Mouse (Mus musculus): ENCODE measurements around the gene Adcy5. TPM values are rescaled to one million over a fixed set of nuclear protein-coding genes. Genes with fewer than 3 reads are reported as not detected.

The Adcy5 gene
- polyA plus RNA-seq, 1 experiment from 2014 or later = 1.8 TPM

GRCm38 (mm10) chr16:35224716-35225115 is 70.0 kb downstream of the Adcy5 start:
- Histone ChIP-seq H3K4me1 (replicated peaks; ENCODE audit: control insufficient read depth, insufficient read depth, low read length) (peaks cover 4% of the 10 kb centered on the region; the same call in 1 of the 2 replicates), H3K4me3 (ENCODE audit: low read depth, low read length) (no peak overlapping the region), H3K9me3 (ENCODE audit: control insufficient read depth, low read length) (no peaks in the 10 kb centered on the region), H3K4me2 (ENCODE audit: low read depth, low read length, severe bottlenecking) (no peak overlapping the region), H3K27me3 (ENCODE audit: control insufficient read depth, insufficient read depth, low read length) (no peaks in the 10 kb centered on the region), H3K27ac (ENCODE audit: low read depth, low read length) (no peak overlapping the region), H3K36me3 (ENCODE audit: control insufficient read depth, insufficient read depth, low read length) (no peaks in the 10 kb centered on the region), H3K9ac (ENCODE audit: low read length) (no peak overlapping the region)
- DNase-seq (ENCODE audit: low spot score) (no peak), ATAC-seq (replicated peaks; ENCODE audit: low FRiP score) (no peak)
- WGBS = 90% methylated on average over 14 of the region's 14 CpGs

GRCm38 (mm10) chr16:35229582-35229981 is 74.9 kb downstream of the Adcy5 start:
- H3K4me3 ChIP-seq (ENCODE audit: low read depth, low read length) = no peak overlapping the region
- DNase-seq (ENCODE audit: low spot score) (no peak), ATAC-seq (replicated peaks; ENCODE audit: low FRiP score) (no peak)
- H3K4me2 ChIP-seq (ENCODE audit: low read depth, low read length, severe bottlenecking) = no peak overlapping the region
- peaks cover 5% of the 10 kb centered on the region; the same call in 1 of the 2 replicates for H3K4me1 ChIP-seq (replicated peaks; ENCODE audit: control insufficient read depth, insufficient read depth, low read length)
- H3K9ac ChIP-seq (ENCODE audit: low read length) = peak overlapping the region; percentile 31; the same call in 1 of the 2 replicates
- H3K36me3 ChIP-seq (ENCODE audit: control insufficient read depth, insufficient read depth, low read length) = no peaks in the 10 kb centered on the region
- WGBS = 65% methylated on average over 11 of the region's 11 CpGs
- H3K9me3 ChIP-seq (ENCODE audit: control insufficient read depth, low read length) = no peaks in the 10 kb centered on the region
- no peak overlapping the region for H3K27ac ChIP-seq (ENCODE audit: low read depth, low read length)
- no peaks in the 10 kb centered on the region for H3K27me3 ChIP-seq (ENCODE audit: control insufficient read depth, insufficient read depth, low read length)

- H3K4me2 ChIP-seq (ENCODE audit: low read depth, low read length, severe bottlenecking) = no peak overlapping the region
- H3K4me1 ChIP-seq (replicated peaks; ENCODE audit: control insufficient read depth, insufficient read depth, low read length) = peaks cover 5% of the 10 kb centered on the region; the same call in 1 of the 2 replicates
- H3K9me3 ChIP-seq (ENCODE audit: control insufficient read depth, low read length) = no peaks in the 10 kb centered on the region
- H3K27ac ChIP-seq (ENCODE audit: low read depth, low read length) = no peak overlapping the region
- no peak for DNase-seq (ENCODE audit: low spot score)
- H3K4me3 ChIP-seq (ENCODE audit: low read depth, low read length) = no peak overlapping the region
- no peak overlapping the region for H3K9ac ChIP-seq (ENCODE audit: low read length)
- no peaks in the 10 kb centered on the region for H3K36me3 ChIP-seq (ENCODE audit: control insufficient read depth, insufficient read depth, low read length)
- WGBS = 40% methylated on average over 14 of the region's 14 CpGs
- ATAC-seq (replicated peaks; ENCODE audit: low FRiP score) = no peak
- no peaks in the 10 kb centered on the region for H3K27me3 ChIP-seq (ENCODE audit: control insufficient read depth, insufficient read depth, low read length)
These were observed 77.6 kb downstream of the Adcy5 start for GRCm38 (mm10) chr16:35232153-35232750.

- Histone ChIP-seq H3K4me1 (replicated peaks; ENCODE audit: control insufficient read depth, insufficient read depth, low read length) (peaks cover 5% of the 10 kb centered on the region; the same call in 1 of the 2 replicates), H3K27ac (ENCODE audit: low read depth, low read length) (no peak overlapping the region), H3K4me2 (ENCODE audit: low read depth, low read length, severe bottlenecking) (no peak overlapping the region), H3K27me3 (ENCODE audit: control insufficient read depth, insufficient read depth, low read length) (no peaks in the 10 kb centered on the region), H3K9me3 (ENCODE audit: control insufficient read depth, low read length) (no peaks in the 10 kb centered on the region), H3K9ac (ENCODE audit: low read length) (no peak overlapping the region), H3K36me3 (ENCODE audit: control insufficient read depth, insufficient read depth, low read length) (no peaks in the 10 kb centered on the region), H3K4me3 (ENCODE audit: low read depth, low read length) (no peak overlapping the region)
- ATAC-seq (replicated peaks; ENCODE audit: low FRiP score) = no peak
- WGBS = 85% methylated on average over 4 of the region's 4 CpGs
- no peak for DNase-seq (ENCODE audit: low spot score)
These were observed 78.7 kb downstream of the Adcy5 start for GRCm38 (mm10) chr16:35233329-35233728.

GRCm38 (mm10) chr16:35237091-35237490 is 82.4 kb downstream of the Adcy5 start:
- Histone ChIP-seq H3K9ac (ENCODE audit: low read length) (no peak overlapping the region), H3K36me3 (ENCODE audit: control insufficient read depth, insufficient read depth, low read length) (no peaks in the 10 kb centered on the region), H3K9me3 (ENCODE audit: control insufficient read depth, low read length) (no peaks in the 10 kb centered on the region), H3K27ac (ENCODE audit: low read depth, low read length) (no peak overlapping the region), H3K4me2 (ENCODE audit: low read depth, low read length, severe bottlenecking) (no peak overlapping the region), H3K27me3 (ENCODE audit: control insufficient read depth, insufficient read depth, low read length) (no peaks in the 10 kb centered on the region), H3K4me3 (ENCODE audit: low read depth, low read length) (no peak overlapping the region), H3K4me1 (replicated peaks; ENCODE audit: control insufficient read depth, insufficient read depth, low read length) (no peaks in the 10 kb centered on the region)
- 82% methylated on average over 7 of the region's 7 CpGs for WGBS
- DNase-seq (ENCODE audit: low spot score) = no peak
- ATAC-seq (replicated peaks; ENCODE audit: low FRiP score) = no peak

- 74% methylated on average over 12 of the region's 12 CpGs for WGBS
- H3K4me3 ChIP-seq (ENCODE audit: low read depth, low read length) = no peak overlapping the region
- ATAC-seq (replicated peaks; ENCODE audit: low FRiP score) = no peak
- no peaks in the 10 kb centered on the region for H3K36me3 ChIP-seq (ENCODE audit: control insufficient read depth, insufficient read depth, low read length)
- no peaks in the 10 kb centered on the region for H3K4me1 ChIP-seq (replicated peaks; ENCODE audit: control insufficient read depth, insufficient read depth, low read length)
- DNase-seq (ENCODE audit: low spot score) = no peak
- no peak overlapping the region for H3K4me2 ChIP-seq (ENCODE audit: low read depth, low read length, severe bottlenecking)
- H3K27ac ChIP-seq (ENCODE audit: low read depth, low read length) = no peak overlapping the region
- no peaks in the 10 kb centered on the region for H3K9me3 ChIP-seq (ENCODE audit: control insufficient read depth, low read length)
- no peaks in the 10 kb centered on the region for H3K27me3 ChIP-seq (ENCODE audit: control insufficient read depth, insufficient read depth, low read length)
- H3K9ac ChIP-seq (ENCODE audit: low read length) = no peak overlapping the region
These were observed 84.8 kb downstream of the Adcy5 start for GRCm38 (mm10) chr16:35239318-35239965.

- H3K27me3 ChIP-seq (ENCODE audit: control insufficient read depth, insufficient read depth, low read length) = no peaks in the 10 kb centered on the region
- H3K4me1 ChIP-seq (replicated peaks; ENCODE audit: control insufficient read depth, insufficient read depth, low read length) = no peaks in the 10 kb centered on the region
- H3K9ac ChIP-seq (ENCODE audit: low read length) = no peak overlapping the region
- no peak overlapping the region for H3K4me3 ChIP-seq (ENCODE audit: low read depth, low read length)
- no peaks in the 10 kb centered on the region for H3K9me3 ChIP-seq (ENCODE audit: control insufficient read depth, low read length)
- DNase-seq (ENCODE audit: low spot score) (no peak), ATAC-seq (replicated peaks; ENCODE audit: low FRiP score) (no peak)
- H3K27ac ChIP-seq (ENCODE audit: low read depth, low read length) = no peak overlapping the region
- H3K36me3 ChIP-seq (ENCODE audit: control insufficient read depth, insufficient read depth, low read length) = no peaks in the 10 kb centered on the region
- H3K4me2 ChIP-seq (ENCODE audit: low read depth, low read length, severe bottlenecking) = no peak overlapping the region
- 84% methylated on average over 4 of the region's 4 CpGs for WGBS
These were observed 85.5 kb downstream of the Adcy5 start for GRCm38 (mm10) chr16:35239966-35240730.

GRCm38 (mm10) chr16:35247364-35247763 is 92.7 kb downstream of the Adcy5 start:
- Histone ChIP-seq H3K9ac (ENCODE audit: low read length) (no peak overlapping the region), H3K27me3 (ENCODE audit: control insufficient read depth, insufficient read depth, low read length) (no peaks in the 10 kb centered on the region), H3K27ac (ENCODE audit: low read depth, low read length) (no peak overlapping the region), H3K36me3 (ENCODE audit: control insufficient read depth, insufficient read depth, low read length) (no peaks in the 10 kb centered on the region), H3K4me3 (ENCODE audit: low read depth, low read length) (no peak overlapping the region), H3K4me1 (replicated peaks; ENCODE audit: control insufficient read depth, insufficient read depth, low read length) (no peaks in the 10 kb centered on the region), H3K9me3 (ENCODE audit: control insufficient read depth, low read length) (no peaks in the 10 kb centered on the region), H3K4me2 (ENCODE audit: low read depth, low read length, severe bottlenecking) (no peak overlapping the region)
- 57% methylated on average over 3 of the region's 3 CpGs for WGBS
- DNase-seq (ENCODE audit: low spot score) = no peak
- no peak for ATAC-seq (replicated peaks; ENCODE audit: low FRiP score)

All from forebrain, embryonic 11.5 days (tissue).